Mouse (Mus musculus) ES-Bruce4 (cell line): Measurements from ENCODE around the gene Espnl.

Experiments used
- CTCF ChIP-seq: IDR thresholded peaks from one replicate; pipeline ENCODE4 v1.8.1; 2011; ENCODE audit warnings: low read depth, low read length
- EP300 ChIP-seq: IDR thresholded peaks from 2 replicates; pipeline ENCODE4 v1.6.1; 2011; ENCODE audit warnings: low read depth, low read length; ENCODE audit not compliant: insufficient read depth
- POLR2A ChIP-seq: IDR thresholded peaks from one replicate; pipeline ENCODE4 v1.8.1; 2011; ENCODE audit warnings: low read length; ENCODE audit not compliant: insufficient read depth

DNA sequence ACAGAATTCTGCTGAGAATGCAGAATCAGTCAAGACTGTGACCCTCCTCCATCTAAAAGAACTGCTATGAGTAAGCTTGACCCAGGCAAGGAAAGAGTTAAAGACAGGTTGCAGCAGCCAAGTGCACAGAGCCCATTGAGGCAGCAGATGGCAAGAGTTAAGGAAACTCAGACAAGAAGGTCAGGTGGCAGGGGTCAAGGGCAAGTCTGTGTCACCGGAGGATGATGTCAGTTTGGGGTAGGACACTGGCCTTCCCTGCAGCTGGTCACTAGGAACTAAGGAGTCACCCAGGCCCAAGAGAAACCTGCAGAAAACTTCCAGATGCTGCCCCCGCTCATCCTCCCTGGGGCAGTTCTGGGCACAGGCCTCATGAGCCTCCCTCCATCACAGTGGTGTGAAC, 2.8 kb downstream of the Espnl start:
- TF ChIP-seq EP300 (no peak), CTCF (no peak), POLR2A (no peak)
